Comparison of ENCODE assay signal across 15 mouse cellular contexts in genomic region chr6:134716168-134716587, GRCm38 (mm10).
DNase-seq lines count a peak whose midpoint lies in the region; ATAC-seq lines count a peak whose summit lies in the region.
"Had no signal": no experiment of that assay in that cellular context is flagged by ENCODE, and none has a peak within 500 bp of the region (broad histone marks: within the 10 kb centered on the region; RNA-seq: fewer than 3 reads in every experiment).

No protein-coding gene starts in this region.

- H3K4me3 ChIP-seq in heart, embryonic 12.5 days: no peak overlapping the region
- H3K4me3 ChIP-seq in liver, embryonic 15.5 days (replicated peaks): no peak overlapping the region
- H3K4me3 ChIP-seq: embryonic facial prominence, embryonic 15.5 days; forebrain, embryonic 12.5 days; midbrain, embryonic 13.5 days had no signal

- DNase-seq in heart, adult 9 months (ENCODE audit: low spot score in 2 of 2): no peak
- DNase-seq in lung, postnatal 36 days: peak; percentile 19
- no peak for DNase-seq in lung, postnatal 25 days (ENCODE audit: low spot score)
- DNase-seq in cerebellum, adult 8-10 months: no peak
- DNase-seq in spleen, adult 12 weeks (ENCODE audit: low spot score): no peak
- no peak for DNase-seq in left cerebral cortex, adult 11 months (ENCODE audit: low spot score)
- DNase-seq: cerebellum, adult 11-12 months; heart, postnatal 14 days; right cerebral cortex, postnatal 25 days had no signal

- no peaks in the 10 kb centered on the region for H3K27me3 ChIP-seq in heart, embryonic 12.5 days (replicated peaks)
- no peaks in the 10 kb centered on the region for H3K27me3 ChIP-seq in liver, embryonic 15.5 days
- H3K27me3 ChIP-seq: embryonic facial prominence, embryonic 15.5 days; forebrain, embryonic 12.5 days; midbrain, embryonic 13.5 days had no signal

- WGBS in heart, embryonic 12.5 days: 6% methylated on average over 6 of the region's 6 CpGs
- WGBS in liver, embryonic 15.5 days (ENCODE audit: insufficient replicate concordance): 11% methylated on average over 6 of the region's 6 CpGs

- no peaks in the 10 kb centered on the region for H3K9me3 ChIP-seq in heart, embryonic 12.5 days (replicated peaks)
- H3K9me3 ChIP-seq in liver, embryonic 15.5 days (replicated peaks): no peaks in the 10 kb centered on the region
- H3K9me3 ChIP-seq: embryonic facial prominence, embryonic 15.5 days; forebrain, embryonic 12.5 days; midbrain, embryonic 13.5 days had no signal

- peak; percentile 87 for ATAC-seq in heart, embryonic 12.5 days (ENCODE audit: insufficient number of reproducible peaks, low FRiP score)
- peak; percentile 73 for ATAC-seq in liver, embryonic 15.5 days (ENCODE audit: insufficient read depth)
- ATAC-seq: midbrain, embryonic 13.5 days had no signal

- H3K9ac ChIP-seq in heart, embryonic 12.5 days: no peak overlapping the region
- no peak overlapping the region for H3K9ac ChIP-seq in liver, embryonic 15.5 days
- H3K9ac ChIP-seq: embryonic facial prominence, embryonic 15.5 days; forebrain, embryonic 12.5 days; midbrain, embryonic 13.5 days had no signal

- peak overlapping the region; percentile 57; the same call in 1 of the 2 replicates for H3K27ac ChIP-seq in heart, embryonic 12.5 days (ENCODE audit: poor library complexity, severe bottlenecking)
- H3K27ac ChIP-seq in liver, embryonic 15.5 days (replicated peaks): no peak overlapping the region
- H3K27ac ChIP-seq: embryonic facial prominence, embryonic 15.5 days; forebrain, embryonic 12.5 days; kidney, postnatal 0 days; midbrain, embryonic 13.5 days had no signal

- peaks cover 43% of the 10 kb centered on the region for H3K4me1 ChIP-seq in heart, embryonic 12.5 days (replicated peaks)
- H3K4me1 ChIP-seq in liver, embryonic 15.5 days (replicated peaks): peaks cover 26% of the 10 kb centered on the region
- H3K4me1 ChIP-seq: embryonic facial prominence, embryonic 15.5 days; forebrain, embryonic 12.5 days; midbrain, embryonic 13.5 days had no signal

- H3K4me2 ChIP-seq in heart, embryonic 12.5 days: no peak overlapping the region
- H3K4me2 ChIP-seq in liver, embryonic 15.5 days: no peak overlapping the region
- H3K4me2 ChIP-seq: embryonic facial prominence, embryonic 15.5 days; forebrain, embryonic 12.5 days; midbrain, embryonic 13.5 days had no signal

- H3K36me3 ChIP-seq in heart, embryonic 12.5 days: peaks cover 53% of the 10 kb centered on the region
- H3K36me3 ChIP-seq in liver, embryonic 15.5 days (replicated peaks): peaks cover 50% of the 10 kb centered on the region
